In genomic region chr1:134725276-134725675, GRCm38 (mm10) we compare ENCODE assay signal across 8 mouse cellular contexts.
DNase-seq lines count a peak whose midpoint lies in the region; ATAC-seq and TF ChIP-seq lines count a peak whose summit lies in the region.

No protein-coding gene starts in this region.

- H3K9ac ChIP-seq in midbrain, postnatal 0 days (replicated peaks; ENCODE audit: low read length, poor library complexity, severe bottlenecking) = no peak overlapping the region
- H3K9ac ChIP-seq in midbrain, embryonic 16.5 days (ENCODE audit: low read depth, low read length) = no peak overlapping the region
- no peak overlapping the region for H3K9ac ChIP-seq in forebrain, embryonic 15.5 days (replicated peaks)

- no peaks in the 10 kb centered on the region for H3K4me1 ChIP-seq in midbrain, postnatal 0 days (ENCODE audit: insufficient read depth, low read length)
- H3K4me1 ChIP-seq in midbrain, embryonic 16.5 days (ENCODE audit: control insufficient read depth, insufficient read depth, low read length) = no peaks in the 10 kb centered on the region
- no peaks in the 10 kb centered on the region for H3K4me1 ChIP-seq in forebrain, embryonic 15.5 days

- no peak for ATAC-seq in midbrain, postnatal 0 days (ENCODE audit: low FRiP score)
- no peak for ATAC-seq in midbrain, embryonic 16.5 days
- ATAC-seq in hematopoietic stem cell, adult 5-6 weeks (replicated peaks in 1 of 2; ENCODE audit: insufficient read depth in 1 of 2, low FRiP score in 2 of 2, low TSS enrichment in 1 of 2, low read depth in 1 of 2, poor library complexity in 2 of 2, severe bottlenecking in 2 of 2) = peak; percentile 59 to 70
- no peak for ATAC-seq in forebrain, embryonic 15.5 days (replicated peaks)

- no peak overlapping the region for H3K4me2 ChIP-seq in midbrain, postnatal 0 days (ENCODE audit: low read depth, low read length, poor library complexity, severe bottlenecking)
- no peak overlapping the region for H3K4me2 ChIP-seq in midbrain, embryonic 16.5 days (ENCODE audit: low read length)
- no peak overlapping the region for H3K4me2 ChIP-seq in forebrain, embryonic 15.5 days (replicated peaks)

- H3K36me3 ChIP-seq in midbrain, postnatal 0 days (ENCODE audit: insufficient read depth, low read length) = no peaks in the 10 kb centered on the region
- H3K36me3 ChIP-seq in midbrain, embryonic 16.5 days (ENCODE audit: control insufficient read depth, insufficient read depth, low read length) = no peaks in the 10 kb centered on the region
- H3K36me3 ChIP-seq in forebrain, embryonic 15.5 days = no peaks in the 10 kb centered on the region

- H3K4me3 ChIP-seq in midbrain, postnatal 0 days (ENCODE audit: low read depth, low read length) = no peak overlapping the region
- H3K4me3 ChIP-seq in midbrain, embryonic 16.5 days (ENCODE audit: low read depth, low read length) = no peak overlapping the region
- H3K4me3 ChIP-seq in forebrain, embryonic 15.5 days = no peak overlapping the region

- WGBS in midbrain, postnatal 0 days = 54% methylated on average over 5 of the region's 5 CpGs
- WGBS in midbrain, embryonic 16.5 days = 51% methylated on average over 5 of the region's 5 CpGs
- WGBS in forebrain, embryonic 15.5 days = 51% methylated on average over 5 of the region's 5 CpGs

- peak; percentile 65 for TF ChIP-seq CTCF in midbrain, postnatal 0 days (IDR thresholded peaks at IDR 0.05)

- H3K27ac ChIP-seq in midbrain, postnatal 0 days (ENCODE audit: low read depth, low read length) = no peak overlapping the region
- H3K27ac ChIP-seq in midbrain, embryonic 16.5 days (ENCODE audit: low read length) = no peak overlapping the region
- H3K27ac ChIP-seq in forebrain, embryonic 15.5 days (replicated peaks) = no peak overlapping the region

- H3K9me3 ChIP-seq in midbrain, postnatal 0 days (ENCODE audit: low read length) = no peaks in the 10 kb centered on the region
- no peaks in the 10 kb centered on the region for H3K9me3 ChIP-seq in midbrain, embryonic 16.5 days (replicated peaks; ENCODE audit: control insufficient read depth, low read length, poor library complexity, severe bottlenecking)
- no peaks in the 10 kb centered on the region for H3K9me3 ChIP-seq in forebrain, embryonic 15.5 days

- peak; percentile 39 for DNase-seq in embryo, embryonic 10 days (ENCODE audit: low spot score)
- no peak for DNase-seq in embryo, embryonic 9.5 days (ENCODE audit: extremely low spot score)
- peak; percentile 55 for DNase-seq in midbrain, postnatal 0 days (ENCODE audit: low spot score)
- peak; percentile 81 to 87 for DNase-seq in cerebellum, postnatal 10 days
- DNase-seq in lung, postnatal 36 days = peak; percentile 71

- no peaks in the 10 kb centered on the region for H3K27me3 ChIP-seq in midbrain, postnatal 0 days (ENCODE audit: insufficient read depth, low read length)
- H3K27me3 ChIP-seq in midbrain, embryonic 16.5 days (ENCODE audit: control insufficient read depth, insufficient read depth, low read depth, low read length) = no peaks in the 10 kb centered on the region
- no peaks in the 10 kb centered on the region for H3K27me3 ChIP-seq in forebrain, embryonic 15.5 days

Comparison
In these comparisons a context has a peak if more than half of its experiments do, and no peak if none do; other contexts are left out.
1. ATAC-seq: peak in hematopoietic stem cell, adult 5-6 weeks (2 of 2); none in midbrain, postnatal 0 days (single experiment), midbrain, embryonic 16.5 days (single experiment) and forebrain, embryonic 15.5 days (single experiment).